Mouse (Mus musculus) kidney, adult 2 months (tissue): ENCODE data around the gene Cdk1. TPM values are rescaled to one million over a fixed set of nuclear protein-coding genes. Genes with fewer than 3 reads are reported as not detected.
"Not testable (repeated sequence)": the region's sequence is repeated elsewhere in the genome, so short reads cannot be mapped to it uniquely, and the experiment has no call there.

Experiments
- DNase-seq: peaks from one replicate; pipeline ENCODE4 v3.0.0; 2021
- H3K27ac ChIP-seq: fragments of 200-500 bp; 2 replicates; pipeline ENCODE4 v1.5.1; 2012; ENCODE audit warnings: low read depth, low read length, control low read depth, inconsistent platforms; ENCODE audit not compliant: insufficient read depth
- H3K27me3 ChIP-seq: fragments of 200-500 bp; replicated peaks from 2 replicates; pipeline ENCODE4 v1.6.1; 2012; ENCODE audit warnings: mild to moderate bottlenecking, moderate library complexity, low read length, inconsistent platforms; ENCODE audit not compliant: control insufficient read depth, insufficient read depth
- H3K36me3 ChIP-seq: fragments of 200-500 bp; 2 replicates; pipeline ENCODE4 v1.6.1; 2012; ENCODE audit warnings: mild to moderate bottlenecking, moderate library complexity, low read length, inconsistent platforms; ENCODE audit not compliant: control insufficient read depth, insufficient read depth
- H3K4me1 ChIP-seq: fragments of 200-500 bp; 2 replicates; pipeline ENCODE4 v1.6.1; 2011; ENCODE audit warnings: low read length; ENCODE audit not compliant: control insufficient read depth, insufficient read depth
- H3K4me3 ChIP-seq: fragments of 200-500 bp; 2 replicates; pipeline ENCODE4 v1.5.1; 2011; ENCODE audit warnings: mild to moderate bottlenecking, low read depth, low read length, control low read depth; ENCODE audit not compliant: insufficient read depth
- CTCF ChIP-seq: fragments of 200-500 bp; conservative IDR thresholded peaks from 2 replicates; pipeline ENCODE4 v1.5.1; 2011; ENCODE audit warnings: low read depth, mild to moderate bottlenecking, control low read depth, low read length, moderate library complexity, mixed read lengths; ENCODE audit not compliant: insufficient read depth, insufficient read length
- POLR2A ChIP-seq: fragments of 200-500 bp; IDR thresholded peaks from one replicate; pipeline ENCODE4 v1.6.1; 2011; ENCODE audit warnings: low read depth, low read length, control low read depth
- WGBS: fragments of 180-500 bp; shearing (Covaris S2); methylation state at CpG from one replicate; pipeline ENCODE4 v1.1.7; 2018; 5-methylcytosine and 5-hydroxymethylcytosine counted together
- polyA plus RNA-seq: library from polyadenylated mRNA; depleted of rRNA; stranded (reverse); fragments of >200 nt; gene quantifications from 2 replicates; pipeline ENCODE4 v1.2.3, GENCODE M21; 2012

The Cdk1 gene
- polyA plus RNA-seq, 1 experiment, result 2.6 TPM

GRCm38 (mm10) chr10:69369321-69369720 is 16.6 kb upstream of the Cdk1 start:
- WGBS, result 81% methylated on average over 6 of the region's 6 CpGs
- DNase-seq, result no peak

GRCm38 (mm10) chr10:69366877-69367387 is 14.2 kb upstream of the Cdk1 start:
- peak; percentile 19 for DNase-seq
- H3K27ac ChIP-seq, result no peak overlapping the region
- 87% methylated on average over 13 of the region's 13 CpGs for WGBS
- H3K4me1 ChIP-seq, result no peaks in the 10 kb centered on the region
- H3K36me3 ChIP-seq, result no peaks in the 10 kb centered on the region
- H3K4me3 ChIP-seq, result no peak overlapping the region
- no peaks in the 10 kb centered on the region for H3K27me3 ChIP-seq
- TF ChIP-seq POLR2A (no peak), CTCF (no peak)

More at GRCm38 (mm10) chr10:69369321-69369720, 16.6 kb upstream of the Cdk1 start:
- no peak overlapping the region for H3K4me3 ChIP-seq
- H3K36me3 ChIP-seq, result no peaks in the 10 kb centered on the region
- H3K27me3 ChIP-seq, result no peaks in the 10 kb centered on the region
- no peak for TF ChIP-seq CTCF
- no peak for TF ChIP-seq POLR2A
- H3K4me1 ChIP-seq, result no peaks in the 10 kb centered on the region
- no peak overlapping the region for H3K27ac ChIP-seq

GRCm38 (mm10) chr10:69366208-69366607 is 13.5 kb upstream of the Cdk1 start:
- no peak overlapping the region for H3K4me3 ChIP-seq
- 74% methylated on average over 11 of the region's 11 CpGs for WGBS
- no peak for TF ChIP-seq CTCF
- TF ChIP-seq POLR2A, result no peak
- no peaks in the 10 kb centered on the region for H3K4me1 ChIP-seq
- H3K36me3 ChIP-seq, result no peaks in the 10 kb centered on the region
- no peaks in the 10 kb centered on the region for H3K27me3 ChIP-seq
- H3K27ac ChIP-seq, result no peak overlapping the region
- peak; percentile 21 for DNase-seq

GRCm38 (mm10) chr10:69359666-69360065 is 6.9 kb upstream of the Cdk1 start:
- WGBS, result 94% methylated on average over 1 of the region's 1 CpGs
- TF ChIP-seq POLR2A (no peak), CTCF (no peak)
- Histone ChIP-seq H3K4me3 (no peak overlapping the region), H3K27me3 (no peaks in the 10 kb centered on the region), H3K4me1 (no peaks in the 10 kb centered on the region), H3K36me3 (no peaks in the 10 kb centered on the region), H3K27ac (no peak overlapping the region)
- no peak for DNase-seq

GRCm38 (mm10) chr10:69353086-69353479 is 345 bp upstream of the Cdk1 start:
- not testable (repeated sequence) for H3K4me3 ChIP-seq, H3K36me3 ChIP-seq, H3K27me3 ChIP-seq, H3K4me1 ChIP-seq, H3K27ac ChIP-seq, DNase-seq
- WGBS, result 17% methylated on average over 5 of the region's 5 CpGs

- Histone ChIP-seq H3K4me1 (no peaks in the 10 kb centered on the region), H3K36me3 (no peaks in the 10 kb centered on the region), H3K27ac (no peak overlapping the region), H3K4me3 (peak overlapping the region; percentile 41; the same call in 1 of the 2 replicates), H3K27me3 (no peaks in the 10 kb centered on the region)
- WGBS, result 7% methylated on average over 11 of the region's 11 CpGs
- TF ChIP-seq POLR2A (no peak), CTCF (no peak)
- DNase-seq, result no peak
These were observed 911 bp downstream of the Cdk1 start for GRCm38 (mm10) chr10:69351842-69352211.

GRCm38 (mm10) chr10:69351071-69351841 is 1.5 kb downstream of the Cdk1 start:
- no peak for TF ChIP-seq CTCF
- no peak for TF ChIP-seq POLR2A
- H3K36me3 ChIP-seq, result no peaks in the 10 kb centered on the region
- H3K27me3 ChIP-seq, result no peaks in the 10 kb centered on the region
- 33% methylated on average over 12 of the region's 12 CpGs for WGBS
- peak; percentile 36 for DNase-seq
- no peaks in the 10 kb centered on the region for H3K4me1 ChIP-seq
- no peak overlapping the region for H3K27ac ChIP-seq
- no peak overlapping the region for H3K4me3 ChIP-seq
